Mouse (Mus musculus) layer of hippocampus, postnatal 36 days (tissue): Measurements from ENCODE around the gene Car7. TPM values are rescaled to one million over a fixed set of nuclear protein-coding genes. Genes with fewer than 3 reads are reported as not detected.
"Not testable (repeated sequence)": the region's sequence is repeated elsewhere in the genome, so short reads cannot be mapped to it uniquely, and the experiment has no call there.

Source experiments
- DNase-seq, 2 experiments: peaks; one replicate each; pipeline ENCODE4 v3.0.0; 2022
- total RNA-seq, 2 experiments: library from RNA; stranded (reverse); gene quantifications; 2 replicates each; pipeline ENCODE4 v1.2.3; 2021

Car7 gene
- total RNA-seq, 2 experiments from 2014 or later, result 15.2 to 17.7 TPM

DNA sequence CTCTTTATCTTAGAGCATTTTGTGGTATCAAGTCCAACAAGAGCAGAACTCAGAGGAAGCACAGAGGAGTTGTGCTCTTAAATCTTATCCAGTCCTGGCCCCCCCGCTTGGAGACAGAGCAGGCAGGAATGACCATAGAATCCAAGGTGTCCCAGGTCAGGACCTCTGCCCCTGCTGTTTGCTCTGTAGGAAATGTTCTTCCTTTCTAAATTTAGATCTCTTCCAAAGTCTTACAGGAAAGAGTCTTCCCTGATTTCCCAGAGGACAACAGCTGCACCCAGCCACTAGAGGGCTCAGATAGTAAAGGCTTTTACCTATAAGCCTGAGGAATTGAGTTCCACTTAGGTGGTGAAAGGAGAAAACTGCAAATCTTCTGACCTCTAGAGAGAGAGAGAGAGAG lies 35.1 kb downstream of the Car7 start:
- no peak for DNase-seq

DNA sequence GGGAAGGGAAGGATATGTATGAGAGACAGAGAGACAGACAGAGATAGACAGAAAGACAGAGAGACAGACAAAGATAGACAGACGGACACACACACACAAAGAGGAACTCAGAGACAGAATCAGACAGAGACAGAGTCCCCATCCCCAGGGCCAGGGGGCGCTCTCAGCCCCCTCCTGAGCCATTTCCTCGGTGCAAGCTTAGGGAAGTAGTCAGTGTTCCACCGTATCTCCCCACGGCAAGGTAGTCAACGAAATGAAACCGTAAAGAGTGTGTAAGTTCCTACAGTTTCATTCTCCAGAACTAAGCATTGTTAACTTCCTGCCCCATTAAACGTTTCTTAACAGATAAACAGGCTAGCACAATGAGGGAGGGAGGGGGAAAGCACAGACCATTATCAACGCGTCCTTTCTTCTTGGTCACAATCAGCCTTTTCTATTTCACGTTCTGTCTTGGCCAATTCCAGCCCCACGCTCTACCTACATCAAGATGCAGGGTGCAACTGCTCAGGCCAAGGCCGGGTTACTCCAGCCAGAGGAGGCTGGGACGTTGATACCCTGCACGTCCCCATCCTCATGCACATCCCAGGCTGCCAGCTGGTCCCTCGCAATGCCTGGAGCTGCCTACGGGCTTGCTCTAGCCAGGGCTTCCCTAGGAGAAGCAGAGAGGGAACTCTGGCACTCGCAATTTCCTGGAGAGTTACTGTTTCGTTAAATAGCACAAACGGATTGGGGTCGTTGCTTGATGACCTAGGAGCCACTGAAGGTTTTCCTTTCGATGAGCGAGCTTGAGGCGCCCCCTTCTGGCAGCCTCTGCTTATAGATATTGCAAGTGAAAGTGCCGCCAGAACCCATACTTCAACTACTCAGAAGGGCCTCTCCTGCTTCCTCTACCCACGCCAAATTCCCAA lies 36.2 kb downstream of the Car7 start:
- peak; percentile 79 for DNase-seq

DNA sequence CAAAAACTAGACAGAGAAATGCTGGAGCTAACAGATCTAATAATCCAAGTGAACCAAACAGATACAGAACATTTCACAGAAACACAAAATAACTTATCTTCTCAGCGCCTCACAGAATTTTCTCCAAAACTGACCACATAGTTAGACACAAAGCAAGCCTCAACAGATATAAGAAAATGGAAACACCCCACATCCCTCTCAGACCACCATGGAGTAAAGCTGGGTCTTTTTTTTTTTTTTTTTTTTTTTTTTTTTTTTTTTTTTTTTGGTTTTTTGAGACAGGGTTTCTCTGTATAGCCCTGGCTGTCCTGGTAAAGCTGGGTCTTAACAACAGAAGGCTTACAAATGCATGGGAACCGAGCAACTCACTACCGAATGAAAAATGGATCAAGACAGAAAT lies 42.3 kb downstream of the Car7 start:
- DNase-seq, result no peak

DNA sequence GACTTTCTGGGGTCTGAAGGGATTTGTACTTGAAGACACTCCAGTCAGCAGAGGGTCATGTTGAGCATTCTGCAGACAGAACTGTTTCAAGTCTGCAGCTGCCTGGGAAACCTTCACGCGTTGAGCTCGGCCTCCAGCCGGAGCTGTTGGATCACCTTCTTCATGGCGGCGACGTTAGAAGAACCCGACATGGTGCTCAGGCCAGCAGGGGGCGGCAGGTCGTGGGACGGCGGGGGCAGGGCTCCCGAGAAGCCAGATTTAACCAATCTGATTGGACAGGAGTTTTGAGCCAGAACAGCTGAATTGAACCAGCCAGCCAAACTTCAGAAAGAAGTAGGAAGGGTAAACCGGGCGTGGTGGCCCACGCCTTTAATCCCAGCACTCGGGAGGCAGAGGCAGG lies 43.1 kb downstream of the Car7 start:
- not testable (repeated sequence) for DNase-seq

DNA sequence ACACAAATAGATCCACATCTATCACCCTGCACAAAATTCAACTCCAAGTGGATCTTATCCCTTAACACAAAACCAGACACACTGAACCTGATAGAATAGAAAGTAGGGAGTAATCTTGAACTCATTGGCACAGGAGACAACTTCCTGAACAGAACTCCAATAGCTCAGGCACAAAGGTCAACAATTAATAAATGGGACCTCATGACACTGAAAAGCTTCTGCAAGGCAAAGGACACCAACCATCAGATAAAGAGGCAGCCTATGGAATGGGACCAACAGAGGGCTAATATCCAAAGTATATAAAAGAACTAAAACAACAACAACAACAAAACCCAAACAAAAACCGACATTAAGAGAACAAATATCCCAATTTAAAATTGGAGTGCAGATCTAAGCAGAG lies 50.0 kb downstream of the Car7 start:
- no peak for DNase-seq

DNA sequence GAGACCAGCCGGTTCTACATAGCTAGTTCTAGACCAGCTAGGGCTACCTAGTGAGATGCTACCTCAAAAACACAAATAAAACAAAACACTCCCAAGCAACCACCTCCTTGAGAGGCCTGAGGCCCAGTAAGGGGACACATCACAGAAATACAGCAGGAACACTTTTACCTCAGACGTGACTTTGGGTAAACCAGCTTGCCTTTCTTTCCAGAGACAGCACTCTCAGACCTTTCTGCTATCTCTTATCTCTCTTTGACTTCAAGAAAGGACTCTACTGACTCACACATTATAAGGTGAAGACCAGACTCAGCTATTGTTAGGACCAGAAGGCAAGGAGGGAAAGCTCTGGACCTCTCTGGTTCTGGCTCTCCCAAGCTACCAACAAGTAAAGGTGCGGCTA lies 55.8 kb downstream of the Car7 start:
- no peak for DNase-seq

DNA sequence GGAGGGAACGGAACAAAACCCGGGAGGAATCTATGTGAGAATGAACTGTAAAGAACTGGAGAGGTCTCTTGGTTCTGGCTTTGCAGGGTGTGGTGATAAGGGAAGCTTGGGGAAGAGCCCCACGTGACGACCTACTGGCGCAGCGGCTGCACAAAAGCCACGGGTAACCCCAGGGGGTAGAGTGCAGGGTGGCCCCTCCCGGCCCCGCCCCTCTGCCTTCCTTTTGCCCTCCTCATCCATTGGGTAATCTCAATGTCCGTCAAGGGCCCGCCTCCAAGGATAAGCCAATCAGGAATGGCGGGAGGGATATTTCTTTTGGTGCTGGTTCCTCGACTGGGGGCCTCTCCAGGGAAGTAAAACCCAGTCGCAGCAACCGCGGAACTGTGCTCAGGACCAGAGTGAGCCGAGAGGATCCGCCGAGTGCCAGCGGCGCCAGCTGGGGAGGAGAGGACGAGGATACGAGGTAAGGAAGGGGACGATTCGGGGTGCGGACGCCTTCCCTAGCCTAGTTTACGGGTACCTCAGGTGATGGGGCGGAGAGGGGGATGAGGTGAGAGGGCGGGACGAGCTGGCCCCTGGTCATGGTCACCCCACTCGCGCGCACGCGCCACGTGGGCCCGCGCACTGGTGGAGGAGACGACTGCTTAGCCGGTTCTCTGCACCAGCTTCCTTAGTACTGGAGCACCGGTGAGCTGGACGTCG lies 56.8 kb downstream of the Car7 start, which contains the start of gene Pdp2:
Gene Pdp2, plus strand, starts transcription at position 319 of the 702 bp plus-strand sequence.
- peak; percentile 90 to 93 for DNase-seq

DNA sequence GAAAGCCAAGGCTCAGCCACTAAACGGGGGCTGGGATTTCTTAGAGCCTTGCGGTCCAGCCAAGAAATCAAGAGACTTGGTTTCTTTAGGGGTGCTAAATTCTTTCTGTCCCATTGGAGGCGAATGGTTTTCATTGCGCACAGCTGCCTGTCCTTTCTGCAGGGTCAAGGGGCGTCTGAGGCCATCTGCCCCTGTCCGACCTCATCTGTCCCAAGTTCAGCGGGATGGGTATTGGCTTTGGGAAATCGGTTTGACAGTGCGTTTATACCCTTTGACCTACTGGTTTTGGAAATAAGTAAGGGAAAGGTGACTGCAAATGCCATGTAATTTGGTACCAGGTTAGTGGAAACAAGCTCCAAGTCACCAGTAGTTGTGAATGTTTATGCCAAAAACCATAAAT lies 57.4 kb downstream of the Car7 start:
- DNase-seq, result no peak

DNA sequence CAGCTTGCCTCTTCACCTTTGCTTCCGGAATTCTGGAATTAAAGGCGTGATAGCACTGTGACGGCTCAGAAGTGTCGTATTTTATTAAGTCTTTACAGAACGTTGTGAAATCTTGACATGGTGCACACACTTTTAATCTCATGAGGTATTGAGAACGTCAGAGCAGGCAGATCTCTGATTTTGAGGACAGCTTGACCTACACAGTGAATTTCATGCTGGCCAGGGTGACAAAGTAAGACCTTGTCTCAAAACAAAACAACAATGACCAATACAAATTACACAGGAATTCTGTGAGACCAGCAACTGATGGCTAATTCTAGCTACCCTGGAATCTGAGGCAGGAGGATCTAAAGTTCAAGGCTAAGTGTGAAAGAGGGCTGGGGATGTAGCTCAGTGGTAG lies 58.1 kb downstream of the Car7 start:
- DNase-seq, result no peak

DNA sequence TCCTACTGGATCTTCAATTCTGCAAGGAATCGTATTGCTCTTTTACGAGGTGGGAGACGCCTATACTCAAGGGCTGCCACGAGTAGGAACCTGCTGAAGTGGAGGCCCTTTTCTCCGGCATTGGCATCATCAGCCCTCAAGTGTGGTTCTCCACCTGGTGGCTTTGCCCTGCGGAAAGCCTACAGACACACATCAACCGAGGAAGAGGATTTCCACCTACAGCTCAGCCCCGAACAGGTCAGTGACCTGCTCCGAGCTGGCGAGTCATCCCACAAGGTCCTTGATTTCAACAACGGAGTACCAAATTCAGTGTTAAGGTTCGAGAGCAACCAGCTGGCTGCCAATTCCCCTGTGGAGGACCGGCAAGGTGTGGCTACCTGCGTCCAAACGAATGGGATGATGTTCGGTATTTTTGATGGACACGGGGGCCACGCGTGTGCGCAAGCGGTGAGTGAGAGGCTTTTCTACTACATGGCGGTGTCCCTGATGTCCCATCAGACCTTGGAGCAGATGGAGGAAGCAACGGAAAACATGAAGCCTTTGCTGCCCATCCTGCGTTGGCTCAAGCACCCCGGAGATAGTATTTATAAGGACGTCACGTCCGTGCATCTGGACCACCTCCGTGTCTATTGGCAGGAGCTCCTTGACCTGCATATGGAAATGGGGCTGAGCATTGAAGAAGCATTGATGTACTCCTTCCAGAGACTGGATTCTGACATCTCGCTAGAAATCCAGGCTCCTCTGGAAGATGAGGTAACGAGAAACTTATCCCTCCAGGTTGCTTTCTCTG lies 59.2 kb downstream of the Car7 start:
- no peak for DNase-seq

DNA sequence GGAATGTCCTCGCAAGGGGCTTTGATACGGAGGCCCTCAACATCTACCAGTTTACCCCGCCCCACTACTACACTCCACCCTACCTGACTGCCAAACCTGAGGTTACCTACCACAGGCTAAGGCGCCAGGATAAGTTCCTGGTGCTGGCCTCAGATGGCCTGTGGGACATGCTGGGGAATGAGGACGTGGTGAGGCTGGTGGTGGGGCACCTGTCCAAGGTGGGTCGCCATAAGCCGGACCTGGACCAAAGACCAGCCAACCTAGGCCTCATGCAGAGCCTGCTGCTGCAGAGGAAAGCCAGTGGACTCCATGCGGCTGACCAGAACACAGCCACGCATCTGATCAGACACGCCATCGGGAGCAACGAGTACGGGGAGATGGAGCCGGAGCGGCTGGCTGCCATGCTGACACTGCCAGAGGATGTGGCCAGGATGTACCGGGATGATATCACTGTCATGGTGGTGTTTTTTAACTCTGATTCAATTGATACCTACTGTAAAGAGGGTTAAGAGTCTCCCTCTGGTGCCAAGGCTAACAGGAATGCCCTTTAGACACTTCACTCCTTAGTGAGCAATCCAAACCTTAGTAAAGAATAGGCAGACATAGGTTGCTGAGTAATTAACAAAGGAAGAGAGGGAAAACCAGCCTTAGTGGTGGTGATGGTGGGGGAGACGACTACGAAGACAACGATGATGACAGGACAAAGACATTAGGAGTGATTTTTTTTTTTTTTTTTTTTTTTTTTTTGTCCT lies 60.3 kb downstream of the Car7 start:
- no peak for DNase-seq

DNA sequence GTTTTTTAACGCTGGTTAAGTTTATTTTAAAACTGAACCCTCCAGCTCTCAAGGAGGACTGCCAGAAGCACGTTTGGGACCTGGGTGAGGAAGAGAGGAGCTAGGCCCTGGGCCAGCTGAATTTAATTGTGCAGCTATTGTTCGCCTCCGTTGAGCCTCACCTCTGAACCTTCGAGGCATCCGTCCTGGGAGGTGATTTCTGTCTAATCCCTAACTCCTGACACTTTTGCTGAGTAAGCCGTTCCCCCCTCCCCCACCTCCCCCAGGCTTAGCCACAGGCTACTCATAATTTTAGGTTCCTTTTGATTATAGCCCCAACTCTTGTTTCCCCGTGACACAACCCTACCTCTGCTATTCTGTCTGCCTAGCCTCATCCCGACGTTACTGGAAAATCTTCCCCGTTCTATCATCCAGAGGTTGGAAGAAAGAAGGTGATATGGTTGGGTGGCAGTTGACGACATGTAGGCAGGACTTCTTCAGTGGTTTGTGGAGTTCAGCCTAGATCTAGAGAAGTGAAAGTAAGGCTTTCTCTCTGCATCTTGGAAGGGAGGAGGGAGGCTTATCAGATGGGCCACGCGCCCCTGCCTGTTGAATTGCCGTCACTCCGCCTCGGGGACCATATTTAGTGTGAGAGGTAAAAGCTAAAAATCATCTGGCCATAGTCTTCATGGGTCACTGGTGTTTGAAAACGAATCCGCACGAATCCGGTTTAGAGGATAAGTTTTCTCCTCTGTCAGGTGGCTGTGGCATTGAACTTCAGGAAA lies 61.5 kb downstream of the Car7 start:
- no peak for DNase-seq

DNA sequence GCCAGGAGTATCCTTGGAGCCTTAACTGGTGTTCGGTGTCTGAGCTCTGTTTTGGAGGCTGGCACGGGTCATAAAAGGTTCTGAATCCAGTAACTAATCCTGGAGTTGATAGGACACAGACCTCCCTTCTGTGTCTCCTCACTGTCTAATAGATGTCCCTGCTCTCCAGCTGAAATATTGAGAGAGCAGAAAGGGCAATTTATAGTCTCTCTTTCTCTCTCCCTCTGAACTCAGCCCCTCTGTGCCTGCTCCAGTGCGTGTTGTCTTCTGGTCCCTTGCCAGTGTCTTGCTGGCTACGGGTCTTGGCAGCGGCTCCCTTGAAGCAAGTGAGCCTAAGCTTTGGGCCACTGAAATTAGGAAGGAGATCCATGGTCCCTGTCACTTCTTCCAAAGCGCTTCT lies 63.2 kb downstream of the Car7 start:
- no peak for DNase-seq

DNA sequence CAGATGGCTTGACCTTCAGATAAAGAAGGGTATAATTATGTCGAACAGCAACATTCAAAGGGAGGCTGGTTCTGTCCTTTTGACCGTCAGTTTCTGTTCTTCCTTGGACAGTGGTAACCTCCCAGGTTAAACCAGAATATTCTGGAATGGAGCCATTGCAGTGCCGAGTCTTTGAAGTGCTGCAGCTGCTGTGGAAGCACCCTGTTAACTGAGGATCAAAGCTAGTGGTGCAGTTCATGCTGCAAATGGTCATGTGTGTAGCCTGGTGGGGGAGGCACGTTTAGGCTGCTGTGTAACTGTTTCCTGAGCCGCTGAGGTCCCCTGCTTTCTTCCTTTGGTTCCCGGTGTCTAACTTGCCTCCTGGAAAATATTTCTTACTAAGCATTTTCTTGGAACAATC lies 64.0 kb downstream of the Car7 start:
- no peak for DNase-seq

Other genes starting within 250 kb of the Car7 start
- gene Cmtm2a, start 241.5 kb upstream of the Car7 start, total RNA-seq, result not detected
- gene Gm45711, start 224.6 kb upstream of the Car7 start, total RNA-seq, result not detected
- not detected for gene Cmtm1, start 224.5 kb upstream of the Car7 start, total RNA-seq
- gene Gm11020, start 213.1 kb upstream of the Car7 start, total RNA-seq, result not detected
- not detected for gene Cmtm2b, start 212.5 kb upstream of the Car7 start, total RNA-seq
- gene Cmtm3, start 195.3 kb upstream of the Car7 start, total RNA-seq, result 10 to 100 TPM; 11.7 to 17.4 TPM
- gene Cmtm4, start 138.9 kb upstream of the Car7 start, total RNA-seq, result 10 to 100 TPM; 59.5 to 62.7 TPM
- 100 to 1,000 TPM; 246 to 289 TPM for gene Dync1li2, start 91.6 kb upstream of the Car7 start, total RNA-seq
- under 1 TPM; 0.35 to 0.66 TPM for gene Terb1, start 24.8 kb upstream of the Car7 start, total RNA-seq
- 10 to 100 TPM; 45.5 to 48.9 TPM for gene Nae1, start 52 bp upstream of the Car7 start, total RNA-seq
- 1 to 10 TPM; 7.3 to 7.4 TPM for gene Pdp2, start 56.8 kb downstream of the Car7 start, total RNA-seq
- not detected for gene Cdh16, start 89.7 kb downstream of the Car7 start, total RNA-seq
- gene Rrad, start 96.6 kb downstream of the Car7 start, total RNA-seq, result 1 to 10 TPM; 1.1 to 1.3 TPM
- gene Ciao2b, start 107.3 kb downstream of the Car7 start, total RNA-seq, result 10 to 100 TPM; 26.8 to 28.0 TPM
- gene Ces2a, start 199.3 kb downstream of the Car7 start, total RNA-seq, result not detected